Mouse (Mus musculus): ENCODE measurements around the gene Ccdc158.

The Ccdc158 gene

GRCm38 (mm10) chr5:92688124-92688523 is 13.1 kb upstream of the Ccdc158 start:
- no peak for DNase-seq (ENCODE audit: low spot score in 2 of 2)

GRCm38 (mm10) chr5:92684715-92685460 is 9.8 kb upstream of the Ccdc158 start:
- DNase-seq (ENCODE audit: low spot score in 2 of 2) = no peak

DNA sequence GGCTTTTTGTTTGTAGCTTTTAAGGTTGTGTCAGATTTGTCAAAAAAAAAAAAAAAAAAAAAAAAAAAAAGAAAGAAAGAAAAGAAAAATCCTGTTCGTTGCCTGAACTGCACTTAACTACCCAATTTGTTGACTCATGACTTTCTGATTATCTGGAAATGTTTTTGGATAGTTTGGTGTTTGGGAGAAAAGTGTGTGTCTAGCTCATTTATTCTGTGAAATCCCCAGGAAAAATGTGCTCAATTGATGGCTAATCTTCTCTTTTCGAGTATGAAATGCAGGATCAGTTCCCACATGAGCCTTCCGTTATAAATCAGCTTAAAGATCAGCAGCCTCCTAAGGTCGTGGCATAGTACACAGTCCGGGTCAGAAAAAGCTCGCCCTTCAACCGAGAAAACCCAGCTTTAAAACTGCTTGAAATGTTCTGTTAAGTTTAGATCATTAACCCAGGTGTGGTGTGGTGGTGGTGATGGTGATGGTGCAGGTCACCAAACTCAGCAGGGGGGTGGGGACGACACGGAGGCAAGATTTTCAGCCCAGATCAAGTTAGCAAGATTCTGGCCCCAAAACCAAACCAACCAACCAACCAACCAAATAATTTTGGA is 8.9 kb upstream of the Ccdc158 start:
- DNase-seq (ENCODE audit: low spot score in 2 of 2) = no peak

DNA sequence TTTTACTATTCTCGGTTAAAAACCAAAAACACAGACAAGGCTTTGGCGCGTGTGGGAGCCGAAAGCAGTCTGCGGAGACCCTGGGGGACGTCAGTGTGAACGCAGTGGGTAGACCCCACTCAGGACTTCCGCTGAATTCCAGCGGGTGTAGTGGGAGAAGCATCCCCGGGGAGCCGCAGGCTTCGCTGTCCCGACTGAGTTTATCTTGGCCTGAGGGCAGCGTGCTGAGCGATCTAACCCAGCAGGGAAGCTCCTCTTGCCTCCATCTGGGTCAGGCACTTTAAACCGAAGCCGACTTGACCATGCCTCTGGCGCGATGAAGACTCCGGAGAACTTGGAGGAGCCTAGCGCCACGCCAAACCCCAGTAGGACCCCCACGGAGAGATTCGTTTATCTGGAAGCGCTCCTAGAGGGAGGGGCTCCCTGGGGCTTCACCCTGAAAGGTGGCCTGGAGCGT is 8.3 kb upstream of the Ccdc158 start, which contains the start of gene Shroom3:
TSS of gene Shroom3 (plus strand) at position 85 of the 457 bp plus-strand sequence.
- DNase-seq (ENCODE audit: low spot score in 2 of 2) = no peak

GRCm38 (mm10) chr5:92682621-92683348 is 7.7 kb upstream of the Ccdc158 start:
- DNase-seq (ENCODE audit: low spot score in 2 of 2) = no peak

GRCm38 (mm10) chr5:92681861-92682260 is 6.8 kb upstream of the Ccdc158 start:
- DNase-seq (ENCODE audit: low spot score in 2 of 2) = no peak

DNA sequence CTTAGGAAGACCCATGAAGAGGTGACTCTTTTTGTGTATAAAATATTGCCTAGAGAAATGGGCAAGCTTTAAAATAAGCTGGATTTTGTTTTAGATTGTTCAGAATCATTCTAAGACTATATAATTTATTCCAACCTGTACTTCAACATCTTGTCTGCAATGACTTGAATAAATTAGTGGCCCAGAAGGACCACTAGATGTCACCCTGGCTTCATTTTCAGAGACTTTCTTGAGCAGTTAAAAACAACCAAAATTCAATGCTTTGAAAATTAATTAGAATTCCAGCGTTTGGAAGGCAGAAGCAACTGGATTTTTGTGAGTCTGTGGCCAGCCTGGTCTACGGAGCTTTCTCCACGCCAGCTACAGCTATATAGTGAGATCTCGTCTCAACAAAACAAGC is 4.4 kb upstream of the Ccdc158 start:
- no peak for DNase-seq (ENCODE audit: low spot score in 2 of 2)

- DNase-seq (ENCODE audit: low spot score in 2 of 2) = no peak
These were observed 476 bp upstream of the Ccdc158 start for GRCm38 (mm10) chr5:92675574-92675920.

- DNase-seq (ENCODE audit: low spot score in 2 of 2) = no peak
These were observed 8.2 kb downstream of the Ccdc158 start for GRCm38 (mm10) chr5:92666860-92667259.

DNA sequence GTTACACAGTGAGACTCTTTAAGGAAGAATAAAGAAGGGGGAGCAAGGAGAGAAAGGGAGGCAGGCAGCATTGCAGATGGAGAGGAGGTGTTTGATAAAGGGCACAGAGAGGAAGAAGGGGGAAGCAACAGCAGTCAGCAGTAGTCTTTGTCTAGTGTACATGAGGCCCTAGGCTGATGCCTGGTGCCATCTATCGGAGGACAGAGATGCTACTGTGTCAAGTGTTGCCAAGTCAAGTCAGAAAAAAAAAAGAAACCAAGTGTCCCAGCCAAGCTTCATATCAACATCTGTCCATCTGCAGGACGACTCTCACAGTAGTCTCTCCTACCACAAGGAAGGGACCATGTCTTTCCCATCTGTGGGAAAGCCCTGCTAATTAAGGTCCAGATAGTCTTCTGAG is 10.8 kb downstream of the Ccdc158 start:
- no peak for DNase-seq (ENCODE audit: low spot score in 2 of 2)

DNA sequence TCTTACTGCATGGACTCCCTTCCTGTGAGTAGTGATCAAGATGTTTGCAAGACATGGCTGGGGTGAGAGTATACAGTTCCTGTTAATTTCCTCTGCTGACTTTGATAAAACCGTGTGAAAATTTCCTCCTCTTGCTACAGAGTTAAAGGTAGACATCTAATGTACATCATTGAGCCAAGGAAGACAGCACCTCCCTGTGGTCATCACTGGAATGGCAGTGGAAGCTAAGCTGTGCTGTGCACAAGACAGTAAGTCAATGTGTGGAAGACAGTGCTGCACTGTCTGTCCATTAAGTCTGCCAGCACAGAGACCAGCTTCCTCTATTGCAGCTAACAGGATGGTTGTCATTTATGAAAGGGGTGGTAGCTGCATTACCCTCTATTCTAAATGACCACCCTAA is 18.8 kb downstream of the Ccdc158 start:
- DNase-seq (ENCODE audit: low spot score in 2 of 2) = peak; percentile 22 to 65

- no peak for DNase-seq (ENCODE audit: low spot score in 2 of 2)
These were observed 34.2 kb downstream of the Ccdc158 start for GRCm38 (mm10) chr5:92640861-92641260.

- no peak for DNase-seq (ENCODE audit: low spot score in 2 of 2)
These were observed 39.2 kb downstream of the Ccdc158 start for GRCm38 (mm10) chr5:92635891-92636290.

- no peak for DNase-seq (ENCODE audit: low spot score in 2 of 2)
These were observed 40.2 kb downstream of the Ccdc158 start for GRCm38 (mm10) chr5:92634916-92635315.

DNA sequence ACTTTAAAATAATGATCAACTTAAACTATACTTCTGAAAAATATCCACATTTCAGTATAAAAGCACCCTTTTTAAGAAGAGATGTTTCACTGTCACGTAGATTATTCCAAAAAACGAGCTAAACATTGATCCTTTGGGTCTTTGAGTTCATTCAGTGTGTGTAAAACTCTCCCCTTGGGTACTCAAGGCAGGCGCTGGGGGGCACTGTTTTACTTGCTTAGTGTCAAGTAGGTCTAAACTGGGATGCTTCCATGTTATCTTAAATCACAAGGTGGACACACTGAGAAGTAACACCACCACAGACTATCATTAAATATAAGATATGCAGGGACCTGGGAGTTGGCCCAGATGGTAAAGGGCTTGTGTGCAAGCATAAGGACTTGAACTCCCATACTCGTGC is 41.5 kb downstream of the Ccdc158 start:
- DNase-seq (ENCODE audit: low spot score in 2 of 2) = no peak

GRCm38 (mm10) chr5:92627896-92628295 is 47.2 kb downstream of the Ccdc158 start:
- no peak for DNase-seq (ENCODE audit: low spot score in 2 of 2)

GRCm38 (mm10) chr5:92621883-92622282 is 53.2 kb downstream of the Ccdc158 start:
- no peak for DNase-seq (ENCODE audit: low spot score in 2 of 2)

DNA sequence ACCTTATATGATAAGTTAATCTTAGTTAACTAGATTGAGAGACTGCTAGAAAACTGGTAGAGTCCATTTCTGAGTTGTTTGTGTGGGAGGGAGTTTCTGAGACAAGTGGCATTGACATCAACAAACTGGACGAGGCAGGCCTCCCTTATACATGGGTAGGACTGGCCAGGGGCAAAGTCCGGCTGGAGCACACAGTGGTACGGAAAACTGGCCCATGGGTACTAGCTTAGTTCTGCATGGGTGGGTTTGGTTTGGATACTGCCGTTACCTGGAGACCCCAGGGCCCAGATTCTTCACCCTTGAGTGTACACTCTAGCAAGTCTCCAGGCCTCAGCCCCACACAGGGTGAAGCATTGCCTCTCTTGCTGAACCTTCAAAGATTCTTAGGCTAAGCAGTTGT is 62.3 kb downstream of the Ccdc158 start:
- no peak for DNase-seq (ENCODE audit: low spot score in 2 of 2)

- DNase-seq (ENCODE audit: low spot score in 2 of 2) = no peak
These were observed 67.4 kb downstream of the Ccdc158 start for GRCm38 (mm10) chr5:92607492-92608229.

DNA sequence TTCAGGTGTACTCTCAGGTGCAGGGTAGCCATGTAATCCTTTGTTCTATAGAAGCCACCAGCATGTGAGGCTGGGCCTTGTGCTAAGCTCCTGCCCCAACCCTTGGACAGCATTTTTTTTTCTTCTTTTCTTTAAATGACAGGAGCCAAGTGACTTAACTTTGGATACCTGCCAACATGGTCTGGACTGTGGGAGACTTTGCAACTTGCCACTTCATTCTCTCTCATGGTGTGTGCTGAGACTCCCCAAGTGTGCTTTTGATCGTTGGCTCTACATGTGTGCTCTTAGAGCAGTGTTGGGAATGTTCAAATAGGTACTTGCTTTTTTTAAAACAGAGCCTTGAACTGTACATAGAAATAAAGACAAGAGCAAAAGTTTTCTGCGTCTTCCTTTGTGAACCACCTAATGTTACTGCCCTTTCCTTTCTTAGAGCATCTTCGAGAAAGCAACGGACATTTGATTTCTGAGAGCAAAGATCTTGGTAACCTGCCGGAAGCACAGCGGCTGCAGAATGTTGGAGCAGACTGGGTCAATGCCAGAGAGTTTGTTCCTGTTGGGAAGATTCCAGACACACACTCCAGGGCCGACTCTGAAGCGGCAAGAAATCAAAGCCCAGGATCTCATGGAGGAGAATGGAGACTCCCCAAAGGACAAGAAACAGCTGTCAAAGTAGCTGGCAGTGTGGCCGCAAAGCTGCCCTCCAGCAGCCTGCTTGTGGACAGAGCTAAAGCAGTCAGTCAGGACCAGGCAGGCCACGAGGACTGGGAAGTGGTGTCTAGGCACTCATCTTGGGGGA is 70.4 kb downstream of the Ccdc158 start:
- DNase-seq (ENCODE audit: low spot score in 2 of 2) = no peak
